Mouse (Mus musculus): ENCODE measurements at regions not wholly inside any gene's neighbourhood (a gene's known extent, or its start where the extent isn't known, plus 50 kb on each side); places are given as distances from the start of the nearest gene placed in this dataset.

- no peak for DNase-seq (ENCODE audit: low spot score in 2 of 2)
These were observed 197.3 kb upstream of the 4930412O13Rik start for GRCm38 (mm10) chr2:9683673-9684210.

- no peak for DNase-seq (ENCODE audit: low spot score in 2 of 2)
These were observed 192.9 kb upstream of the 4930412O13Rik start for GRCm38 (mm10) chr2:9688176-9688575.

- no peak for DNase-seq (ENCODE audit: low spot score in 2 of 2)
These were observed 191.5 kb upstream of the 4930412O13Rik start for GRCm38 (mm10) chr2:9689518-9689917.

- DNase-seq (ENCODE audit: low spot score in 2 of 2), result no peak
These were observed 189.5 kb upstream of the 4930412O13Rik start for GRCm38 (mm10) chr2:9691506-9691905.

GRCm38 (mm10) chr2:9691906-9692305 is 189.1 kb upstream of the 4930412O13Rik start:
- no peak for DNase-seq (ENCODE audit: low spot score in 2 of 2)

GRCm38 (mm10) chr2:9693351-9693750 is 187.7 kb upstream of the 4930412O13Rik start:
- DNase-seq (ENCODE audit: low spot score in 2 of 2), result no peak

- DNase-seq (ENCODE audit: low spot score in 2 of 2), result no peak
These were observed 186.9 kb upstream of the 4930412O13Rik start for GRCm38 (mm10) chr2:9694178-9694577.

- no peak for DNase-seq (ENCODE audit: low spot score in 2 of 2)
These were observed 183.3 kb upstream of the 4930412O13Rik start for GRCm38 (mm10) chr2:9697591-9698345.

GRCm38 (mm10) chr2:9704266-9704665 is 176.8 kb upstream of the 4930412O13Rik start:
- no peak for DNase-seq (ENCODE audit: low spot score in 2 of 2)

GRCm38 (mm10) chr2:9709466-9709865 is 171.6 kb upstream of the 4930412O13Rik start:
- DNase-seq (ENCODE audit: low spot score in 2 of 2), result no peak

- no peak for DNase-seq (ENCODE audit: low spot score in 2 of 2)
These were observed 163.1 kb upstream of the 4930412O13Rik start for GRCm38 (mm10) chr2:9717904-9718303.

GRCm38 (mm10) chr2:9733243-9733642 is 147.8 kb upstream of the 4930412O13Rik start:
- no peak for DNase-seq (ENCODE audit: low spot score in 2 of 2)

- no peak for DNase-seq (ENCODE audit: low spot score in 2 of 2)
These were observed 136.9 kb upstream of the 4930412O13Rik start for GRCm38 (mm10) chr2:9744181-9744580.

- no peak for DNase-seq (ENCODE audit: low spot score in 2 of 2)
These were observed 130.9 kb upstream of the 4930412O13Rik start for GRCm38 (mm10) chr2:9749829-9750788.

- DNase-seq (ENCODE audit: low spot score in 2 of 2), result no peak
These were observed 127.4 kb upstream of the 4930412O13Rik start for GRCm38 (mm10) chr2:9753691-9754090.

GRCm38 (mm10) chr2:9754153-9754552 is 126.9 kb upstream of the 4930412O13Rik start:
- no peak for DNase-seq (ENCODE audit: low spot score in 2 of 2)

GRCm38 (mm10) chr2:9757770-9758420 is 123.2 kb upstream of the 4930412O13Rik start:
- no peak for DNase-seq (ENCODE audit: low spot score in 2 of 2)

- DNase-seq (ENCODE audit: low spot score in 2 of 2), result no peak
These were observed 122.1 kb upstream of the 4930412O13Rik start for GRCm38 (mm10) chr2:9758983-9759382.

- DNase-seq (ENCODE audit: low spot score in 2 of 2), result no peak
These were observed 121.5 kb upstream of the 4930412O13Rik start for GRCm38 (mm10) chr2:9759389-9760104.

GRCm38 (mm10) chr2:9780159-9780558 is 100.9 kb upstream of the 4930412O13Rik start:
- no peak for DNase-seq (ENCODE audit: low spot score in 2 of 2)

- DNase-seq (ENCODE audit: low spot score in 2 of 2), result no peak
These were observed 98.4 kb upstream of the 4930412O13Rik start for GRCm38 (mm10) chr2:9782698-9783097.

Data from frontal cortex, postnatal 36 days (tissue).